Mouse (Mus musculus) 3134 (cell line): ENCODE measurements around the gene Ulk3.

Source experiments
- DNase-seq: peaks from one replicate; pipeline ENCODE4 v3.0.0-alpha.2; 2011; ENCODE audit warnings: low spot score; ENCODE audit not compliant: insufficient read length; ENCODE audit errors: extremely low read depth

Gene Ulk3

GRCm38 (mm10) chr9:57589224-57590126 is at the start of gene Ulk3:
Ulk3 (plus strand) TSS chr9:57589452.
- peak; percentile 89 for DNase-seq

- no peak for DNase-seq
Observed at GRCm38 (mm10) chr9:57539550-57539949, 49.7 kb upstream of the Ulk3 start.

GRCm38 (mm10) chr9:57541312-57541711 is 47.9 kb upstream of the Ulk3 start:
- no peak for DNase-seq

- no peak for DNase-seq
Observed at GRCm38 (mm10) chr9:57543951-57544350, 45.3 kb upstream of the Ulk3 start.

GRCm38 (mm10) chr9:57547287-57547686 is 42.0 kb upstream of the Ulk3 start:
- no peak for DNase-seq

GRCm38 (mm10) chr9:57547869-57548268 is 41.4 kb upstream of the Ulk3 start:
- no peak for DNase-seq

GRCm38 (mm10) chr9:57549186-57549585 is 40.1 kb upstream of the Ulk3 start:
- no peak for DNase-seq

- no peak for DNase-seq
Observed at GRCm38 (mm10) chr9:57550126-57550862, 39.0 kb upstream of the Ulk3 start.

- peak; percentile 59 for DNase-seq
Observed at GRCm38 (mm10) chr9:57552139-57552887, 36.9 kb upstream of the Ulk3 start, which contains the start of gene Mpi. Mpi (minus strand) TSS chr9:57552763.

- no peak for DNase-seq
Observed at GRCm38 (mm10) chr9:57553119-57553518, 36.1 kb upstream of the Ulk3 start.

- DNase-seq: no peak
Observed at GRCm38 (mm10) chr9:57554753-57555152, 34.5 kb upstream of the Ulk3 start.

GRCm38 (mm10) chr9:57557215-57557614 is 32.0 kb upstream of the Ulk3 start:
- DNase-seq: no peak

- no peak for DNase-seq
Observed at GRCm38 (mm10) chr9:57558625-57559024, 30.6 kb upstream of the Ulk3 start.

- DNase-seq: no peak
Observed at GRCm38 (mm10) chr9:57559568-57559967, 29.7 kb upstream of the Ulk3 start.

- DNase-seq: no peak
Observed at GRCm38 (mm10) chr9:57560263-57560662, 29.0 kb upstream of the Ulk3 start.

- DNase-seq: peak; percentile 95
Observed at GRCm38 (mm10) chr9:57560861-57561710, 28.2 kb upstream of the Ulk3 start, which contains the start of gene Scamp2. Scamp2 (plus strand) TSS chr9:57560943.

GRCm38 (mm10) chr9:57561711-57562099 is 27.5 kb upstream of the Ulk3 start:
- no peak for DNase-seq

GRCm38 (mm10) chr9:57562896-57563372 is 26.3 kb upstream of the Ulk3 start:
- no peak for DNase-seq

GRCm38 (mm10) chr9:57564609-57565008 is 24.6 kb upstream of the Ulk3 start:
- DNase-seq: no peak

- DNase-seq: no peak
Observed at GRCm38 (mm10) chr9:57565741-57566221, 23.5 kb upstream of the Ulk3 start.
